Mouse (Mus musculus): ENCODE results near the gene Srrm4.

The Srrm4 gene

DNA sequence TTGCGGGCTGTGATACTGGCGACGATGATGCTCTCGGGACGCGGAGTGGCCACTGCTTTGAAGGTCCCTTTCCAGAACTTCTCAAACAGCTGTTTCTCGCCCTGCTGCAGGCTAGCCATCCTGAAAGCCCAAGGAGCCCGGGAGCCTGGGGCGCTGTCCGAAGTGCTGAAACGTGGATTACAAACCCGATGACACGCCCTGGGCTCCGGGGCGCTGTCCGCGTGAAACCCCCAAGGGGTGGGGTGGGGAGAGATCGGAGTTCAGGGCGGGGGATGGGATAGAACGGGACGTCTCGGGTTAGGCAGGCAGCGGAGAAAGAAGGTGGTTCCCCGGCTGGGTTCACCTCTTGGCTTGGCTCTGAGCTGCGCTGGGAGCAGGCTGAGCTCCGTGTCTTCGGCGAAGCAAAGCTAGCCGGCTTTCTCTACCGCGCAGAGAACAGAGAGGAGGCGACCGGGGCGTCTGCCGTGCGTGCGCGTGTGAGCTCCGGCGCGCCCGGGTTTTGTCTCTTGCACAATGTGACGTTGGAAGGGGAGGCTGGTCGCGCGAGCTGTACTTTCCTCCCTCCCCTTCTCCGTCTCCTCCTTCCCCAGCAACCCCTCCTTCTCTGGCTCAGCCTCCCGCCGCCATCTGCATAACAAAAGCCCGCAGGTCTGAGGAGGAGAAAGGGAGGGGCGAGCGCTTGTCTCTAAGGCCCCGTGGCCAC, at the start of gene Srrm4:
Srrm4 (minus strand) TSS at position 472 of the 703 bp plus-strand sequence.
- DNase-seq, result peak; percentile 4 to 47

DNA sequence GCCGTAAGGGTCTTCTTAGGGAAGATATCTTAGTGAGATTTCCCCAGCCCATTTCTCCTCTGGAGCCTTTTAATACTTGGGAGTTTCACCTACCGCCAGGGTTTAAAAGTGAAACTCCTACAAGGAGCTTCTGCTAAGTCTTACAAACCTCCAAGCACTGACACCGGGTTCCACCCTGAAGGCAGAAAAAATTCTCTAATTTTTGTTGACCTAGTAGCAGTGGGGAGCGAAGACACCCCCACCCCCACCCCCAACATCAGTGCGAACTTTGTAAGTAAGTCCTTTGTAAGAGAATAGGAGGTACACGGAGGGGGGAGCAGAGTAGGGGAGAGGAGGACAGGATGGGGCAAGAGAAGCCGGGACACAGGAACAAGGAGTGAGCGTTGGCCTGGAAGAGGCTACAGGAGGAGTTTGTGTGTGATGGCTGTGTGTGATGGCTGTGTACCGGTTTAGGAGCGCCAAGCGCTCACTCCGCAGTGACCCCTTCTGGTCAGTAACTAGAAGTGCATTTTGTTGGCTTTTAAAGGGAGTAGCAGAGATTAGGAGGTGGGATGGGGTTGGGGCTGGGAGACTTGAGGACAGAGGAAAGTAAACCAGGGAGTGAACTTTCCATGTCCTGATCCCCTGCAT, 1.3 kb upstream of the Srrm4 start:
- DNase-seq, result no peak

DNA sequence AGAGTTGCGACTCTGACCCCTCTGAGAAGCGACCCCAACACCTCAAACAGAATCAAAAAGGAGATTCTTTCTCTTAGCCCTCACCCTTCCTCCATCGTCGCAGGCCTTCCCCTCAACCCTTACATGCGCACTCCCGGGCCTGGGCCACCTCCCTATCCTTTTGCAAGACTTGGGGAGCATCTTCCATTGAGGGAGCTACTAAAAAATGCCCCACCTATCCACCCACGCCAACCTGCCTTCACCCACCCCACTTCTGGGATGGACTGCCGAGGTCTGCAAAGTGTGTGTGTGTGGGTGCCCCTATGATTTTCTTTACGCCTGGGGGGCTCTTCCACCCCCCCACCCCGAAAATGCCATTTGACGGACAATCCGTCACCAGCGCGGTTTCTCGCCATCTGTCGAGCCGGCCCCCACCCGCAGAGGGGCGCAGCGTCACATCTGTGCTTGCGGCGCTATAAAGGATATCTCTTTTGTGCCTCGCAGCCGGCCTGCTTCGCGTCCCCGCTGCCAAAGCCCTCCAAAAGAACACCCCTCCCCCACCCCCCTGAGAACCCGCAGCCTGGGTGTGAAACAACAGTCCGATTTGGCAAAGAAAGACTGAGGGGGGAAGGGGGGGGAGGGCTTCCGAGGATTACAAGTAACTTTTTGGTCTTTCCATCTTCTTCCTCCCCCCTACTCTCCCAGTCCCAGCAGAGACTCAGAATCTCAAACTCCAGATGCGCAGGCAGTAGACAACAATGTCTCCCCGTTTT, 608 bp upstream of the Srrm4 start:
- no peak for DNase-seq

DNA sequence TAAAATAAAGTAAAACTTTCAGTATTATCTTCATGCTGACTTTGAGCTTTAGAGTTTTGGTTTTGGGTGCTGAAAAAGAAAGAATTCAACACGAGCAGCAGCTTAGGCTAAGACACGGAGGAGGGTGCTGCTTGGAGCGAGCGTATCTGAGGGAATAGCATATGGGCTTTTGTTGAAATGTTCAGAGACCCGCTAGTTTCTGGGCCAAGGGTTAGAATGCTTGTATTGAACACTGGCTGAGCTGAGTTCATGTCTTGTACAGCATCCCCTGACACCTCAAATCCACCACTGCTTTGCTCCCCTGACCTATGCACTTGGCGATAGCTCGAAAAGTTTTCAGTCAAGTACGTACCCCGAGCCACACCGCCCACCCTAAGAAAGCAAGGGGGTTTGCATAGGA, 919 bp downstream of the Srrm4 start:
- no peak for DNase-seq

DNA sequence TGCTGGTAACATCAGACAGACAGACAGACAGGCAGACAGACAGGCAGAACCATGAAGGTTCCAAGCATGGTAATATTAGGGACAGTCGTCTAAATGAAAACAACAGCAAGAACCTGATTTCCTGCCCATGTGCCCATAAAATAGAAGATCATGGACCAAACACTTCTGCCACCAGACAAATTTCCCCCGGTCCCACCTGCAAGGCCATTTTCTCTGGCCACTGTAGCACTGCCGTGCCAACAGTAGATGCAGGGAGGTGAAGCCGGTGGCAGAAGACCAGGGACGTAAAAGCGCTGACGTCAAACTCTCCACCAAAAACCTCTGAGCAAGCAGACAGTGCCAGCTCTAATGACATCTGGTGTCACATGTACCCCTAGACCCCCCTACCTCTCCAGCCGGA, 2.0 kb downstream of the Srrm4 start:
- DNase-seq, result no peak

DNA sequence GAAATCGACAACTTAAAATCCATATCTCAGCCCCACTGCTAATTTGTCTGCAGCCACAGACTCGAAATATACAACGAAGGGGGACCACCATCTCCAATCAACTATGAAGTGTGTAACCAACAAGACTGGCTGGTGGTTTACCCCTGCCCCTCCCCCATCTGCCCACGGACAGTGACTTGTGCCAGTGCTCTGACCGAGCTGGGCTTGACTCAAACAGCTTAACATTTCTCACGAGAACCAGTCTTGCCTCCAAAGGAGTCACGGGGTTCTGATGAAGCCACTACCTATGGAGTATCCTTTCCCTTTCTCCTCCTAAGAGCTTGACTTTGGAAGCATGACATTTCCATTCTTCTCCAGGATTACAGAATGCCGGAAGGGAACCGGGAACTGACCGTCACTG, 2.8 kb downstream of the Srrm4 start:
- DNase-seq, result no peak

DNA sequence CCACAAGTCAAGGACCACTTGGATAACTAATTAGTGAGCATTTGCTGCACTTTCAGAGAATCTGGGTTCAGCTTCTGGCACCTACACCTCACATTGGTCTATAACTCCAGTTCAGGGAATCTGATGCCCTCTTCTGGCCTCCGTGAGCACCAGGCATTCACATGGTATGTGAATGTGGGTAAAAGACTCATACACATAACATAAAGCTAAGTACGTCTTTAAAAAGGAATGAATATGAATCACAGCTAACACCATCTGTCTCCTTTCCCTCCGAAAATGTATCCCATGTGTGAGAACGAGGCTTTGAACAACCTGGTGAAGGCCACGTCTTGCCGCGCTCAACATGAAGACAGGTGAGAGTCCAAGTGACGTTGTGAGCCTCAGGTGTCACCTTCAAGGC, 12.1 kb downstream of the Srrm4 start:
- DNase-seq, result no peak

DNA sequence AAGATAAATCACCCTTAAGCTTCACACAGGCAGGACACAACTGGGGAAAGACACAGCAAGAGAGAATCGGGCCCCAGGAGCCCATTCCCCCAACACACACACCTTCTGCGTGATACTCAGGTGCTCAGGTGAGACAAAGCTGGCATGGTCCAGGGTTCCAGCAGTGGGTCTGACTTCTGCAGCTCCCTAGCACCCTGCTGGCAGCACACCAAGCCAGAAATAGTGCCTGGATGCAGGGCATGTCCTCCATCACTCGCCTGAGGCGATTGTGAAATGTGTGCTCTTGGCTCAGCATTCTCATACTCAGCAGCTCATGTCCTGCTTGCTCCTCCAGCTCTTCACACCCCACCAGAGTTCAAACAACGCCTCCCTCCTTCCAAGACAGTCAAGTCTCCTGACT, 14.5 kb downstream of the Srrm4 start:
- DNase-seq, result no peak

DNA sequence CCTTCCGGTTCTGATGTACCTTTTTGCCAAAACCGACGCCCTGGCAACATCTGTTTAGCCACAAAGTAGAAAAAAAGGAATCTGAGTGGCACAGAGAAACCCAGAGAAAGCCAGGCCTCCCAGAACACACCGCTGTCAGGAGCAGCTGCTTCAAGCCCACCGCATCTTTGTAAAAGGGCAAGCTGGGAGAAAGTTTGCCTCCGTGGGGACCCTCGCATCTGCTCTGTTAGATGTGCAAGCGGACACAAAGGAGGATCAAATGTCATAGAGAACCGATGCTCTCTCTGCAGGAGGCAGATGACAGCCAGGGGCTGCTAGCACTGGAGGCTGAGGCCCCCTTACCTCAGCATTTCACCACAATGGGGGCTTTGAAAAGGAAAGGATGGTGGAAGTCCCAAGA, 18.3 kb downstream of the Srrm4 start:
- no peak for DNase-seq

DNA sequence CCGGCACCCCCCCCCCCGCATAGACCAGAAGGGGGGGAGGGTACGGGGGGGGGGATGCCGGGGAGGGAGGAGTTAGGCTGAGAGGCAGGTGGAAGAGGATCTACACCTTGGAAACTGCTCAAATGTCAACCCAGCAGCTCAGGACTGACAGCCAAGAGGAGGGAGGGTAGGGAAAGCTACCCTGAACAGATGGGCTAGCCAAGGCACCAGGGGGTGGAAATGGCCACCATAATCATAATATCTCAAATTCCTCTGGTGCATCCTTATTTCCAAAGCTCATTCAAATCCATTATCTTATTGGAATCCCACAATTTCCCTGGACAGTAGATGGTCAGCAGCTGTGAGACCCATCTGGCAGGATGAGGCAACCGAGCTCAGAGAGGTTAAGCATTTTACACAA, 19.7 kb downstream of the Srrm4 start:
- no peak for DNase-seq

DNA sequence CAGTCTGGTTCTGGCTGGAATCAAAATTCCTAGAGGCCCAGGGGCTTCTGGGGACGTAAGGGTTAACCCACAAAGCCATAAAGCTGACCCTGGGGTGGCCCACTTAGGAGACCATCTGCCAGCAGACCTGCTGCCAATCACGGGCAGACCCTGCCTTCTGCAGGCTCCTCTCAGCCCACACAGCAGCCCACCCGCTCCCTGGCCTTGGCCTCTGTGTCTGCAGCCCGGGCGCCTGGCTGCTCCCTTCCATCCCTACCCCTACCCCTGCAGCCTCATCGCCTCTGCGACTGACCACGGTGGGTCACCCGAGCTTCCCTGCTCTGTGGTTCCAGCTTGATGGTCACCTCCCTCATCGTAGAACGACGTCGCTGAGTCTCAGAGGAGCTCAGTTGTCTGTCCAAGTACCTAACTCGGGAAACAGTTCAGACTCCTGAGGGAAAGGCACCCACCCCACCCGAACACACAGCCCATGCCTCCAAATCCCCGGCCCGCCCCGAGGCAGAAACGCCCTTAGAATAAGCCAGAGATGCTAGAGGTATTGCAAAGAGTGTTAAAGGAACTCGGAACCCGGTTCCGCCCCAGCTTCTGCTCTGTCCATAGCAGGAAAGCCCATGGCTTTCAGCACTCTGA, 20.3 kb downstream of the Srrm4 start:
- no peak for DNase-seq

DNA sequence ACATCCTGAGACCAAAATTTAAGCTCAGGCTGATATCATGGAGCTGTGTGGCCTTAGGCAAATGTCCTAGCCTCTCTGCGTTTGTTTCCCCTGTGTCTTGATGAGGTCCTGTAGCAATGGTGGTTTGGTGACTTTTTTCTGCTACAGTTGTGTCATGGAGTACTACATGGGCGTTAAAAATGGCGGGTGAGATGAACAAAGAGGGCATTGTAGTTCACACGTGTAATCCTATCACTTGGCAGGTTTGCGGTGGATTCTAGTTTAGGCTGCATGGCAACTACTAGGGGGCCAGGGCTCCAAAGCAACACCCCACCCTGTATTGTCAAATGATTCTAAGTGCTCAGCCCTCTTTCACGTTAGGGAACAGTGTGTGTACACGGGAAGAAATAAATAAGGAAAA, 21.1 kb downstream of the Srrm4 start:
- DNase-seq, result no peak

DNA sequence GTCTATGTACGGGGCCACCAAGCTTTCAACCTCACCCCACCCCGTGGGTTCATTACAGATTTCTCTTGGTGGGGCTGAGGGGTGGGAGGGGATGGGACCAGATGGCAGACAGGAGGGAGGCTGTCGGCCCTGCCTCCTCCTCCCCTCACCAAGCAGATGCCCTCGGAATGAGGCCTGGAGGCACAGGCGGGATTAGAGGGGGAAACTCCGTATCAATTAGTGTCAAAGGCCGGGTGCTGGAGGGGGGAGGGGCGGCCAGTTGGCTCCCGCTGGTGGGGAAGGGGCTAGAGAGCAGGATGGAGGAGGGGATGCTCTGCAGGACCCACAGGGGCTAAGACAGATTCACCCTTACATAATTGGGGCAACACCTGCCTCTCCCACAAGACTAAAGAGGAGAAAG, 22.0 kb downstream of the Srrm4 start:
- no peak for DNase-seq

DNA sequence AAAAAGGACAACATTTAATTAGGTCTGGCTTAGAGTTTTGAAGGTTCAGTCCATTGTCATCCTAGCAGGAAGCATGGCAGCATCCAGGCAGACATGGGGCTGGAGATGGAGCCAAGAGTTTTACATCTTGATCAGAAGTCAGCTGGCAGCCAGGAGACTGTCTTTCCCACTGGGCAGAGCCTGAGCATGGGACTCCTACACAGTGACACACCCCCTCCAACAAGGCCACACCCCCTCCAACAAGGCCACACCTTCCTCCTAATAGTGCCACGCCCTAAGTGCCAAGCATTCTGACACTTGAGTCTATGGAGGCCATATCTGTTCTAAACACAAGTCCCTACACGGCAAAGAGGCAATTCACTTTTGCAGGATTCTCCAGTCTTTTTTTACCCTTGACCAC, 23.6 kb downstream of the Srrm4 start:
- no peak for DNase-seq

DNA sequence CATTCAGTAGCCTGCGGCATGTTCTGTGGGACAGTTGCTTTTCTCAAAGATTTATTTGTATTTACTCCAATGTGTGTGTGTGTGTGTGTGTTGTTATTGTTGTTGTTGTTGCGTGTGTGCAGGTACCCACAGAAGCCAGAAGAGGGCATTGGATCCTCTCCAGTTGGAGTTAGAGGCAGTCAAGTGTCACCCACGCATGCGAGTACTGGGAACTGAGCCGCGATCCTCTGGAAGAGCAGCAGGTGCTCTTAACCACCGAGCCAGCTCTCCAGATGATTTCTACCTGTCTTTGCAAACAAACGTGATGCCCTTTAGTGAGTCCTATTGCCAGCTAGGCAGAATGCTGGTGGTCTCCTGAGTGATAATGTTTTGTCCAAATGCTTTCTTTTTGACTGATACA, 24.3 kb downstream of the Srrm4 start:
- DNase-seq, result no peak

DNA sequence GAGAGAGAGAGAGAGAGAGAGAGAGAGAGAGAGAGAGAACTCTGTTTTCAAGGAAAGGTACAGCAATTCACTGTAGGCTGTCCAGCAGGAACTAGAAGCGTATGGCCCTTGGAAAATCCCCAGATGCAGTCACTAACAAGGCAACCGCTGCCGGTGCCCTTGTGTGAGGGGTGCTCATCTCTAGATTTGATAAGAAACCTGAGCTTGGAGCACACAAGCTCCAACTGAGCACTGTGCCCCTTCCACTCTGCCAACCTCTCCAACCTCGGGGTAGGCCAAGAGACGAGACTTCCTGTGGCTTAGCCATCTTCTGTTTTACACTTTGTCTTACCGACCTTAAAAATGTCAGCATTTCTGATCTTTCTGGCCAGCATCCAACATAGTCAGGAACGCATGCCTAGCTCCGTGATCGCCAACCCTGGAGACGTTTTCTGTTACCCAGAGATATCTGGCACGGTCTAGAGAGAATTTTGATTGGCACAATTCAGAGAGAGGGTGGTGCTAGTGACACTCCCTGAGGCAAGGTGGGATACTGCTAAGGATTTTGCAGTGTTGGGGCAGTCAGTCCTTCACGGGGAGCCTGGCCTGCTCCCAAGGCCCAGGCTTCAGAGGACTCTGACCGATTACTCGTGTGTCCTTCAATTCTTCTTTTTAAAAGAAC, 25.1 kb downstream of the Srrm4 start:
- no peak for DNase-seq

DNA sequence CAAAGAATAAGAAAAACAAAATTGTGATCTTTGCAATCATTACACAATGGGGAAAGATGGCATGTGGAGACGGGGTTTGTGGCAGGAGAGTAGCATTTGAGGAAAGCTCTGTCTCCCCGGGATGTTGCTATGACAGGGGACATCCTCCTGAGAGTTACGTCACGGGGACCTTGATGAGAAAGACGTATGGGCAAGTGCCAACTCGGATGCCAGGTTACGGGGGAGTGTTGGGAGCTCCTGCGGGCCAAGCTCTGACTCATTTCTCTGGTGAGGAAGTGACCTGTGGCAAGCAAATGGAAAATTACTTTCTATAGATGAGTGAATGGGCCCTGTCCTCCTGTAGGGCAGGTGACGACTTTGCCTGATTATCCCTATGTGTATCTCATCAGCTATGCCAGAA, 26.0 kb downstream of the Srrm4 start:
- no peak for DNase-seq

DNA sequence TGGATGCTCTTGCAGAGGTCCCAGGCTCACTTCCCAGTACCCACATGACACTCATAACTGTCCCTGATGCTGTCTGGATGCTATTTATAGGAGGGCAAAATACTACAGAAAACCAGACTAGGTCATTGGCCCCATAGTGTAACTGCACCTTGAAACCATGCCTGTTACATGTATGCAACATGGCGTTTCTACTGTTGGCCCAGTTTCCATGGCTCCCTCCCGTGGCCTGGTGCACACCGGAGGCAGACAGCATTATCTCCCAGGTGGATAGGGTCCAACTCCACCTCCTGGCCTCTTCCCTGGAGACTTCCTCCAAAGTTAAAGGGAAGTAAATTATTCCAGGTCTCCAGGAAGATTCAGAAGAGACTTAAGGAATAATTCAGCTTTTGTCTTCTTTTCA, 27.2 kb downstream of the Srrm4 start:
- no peak for DNase-seq

DNA sequence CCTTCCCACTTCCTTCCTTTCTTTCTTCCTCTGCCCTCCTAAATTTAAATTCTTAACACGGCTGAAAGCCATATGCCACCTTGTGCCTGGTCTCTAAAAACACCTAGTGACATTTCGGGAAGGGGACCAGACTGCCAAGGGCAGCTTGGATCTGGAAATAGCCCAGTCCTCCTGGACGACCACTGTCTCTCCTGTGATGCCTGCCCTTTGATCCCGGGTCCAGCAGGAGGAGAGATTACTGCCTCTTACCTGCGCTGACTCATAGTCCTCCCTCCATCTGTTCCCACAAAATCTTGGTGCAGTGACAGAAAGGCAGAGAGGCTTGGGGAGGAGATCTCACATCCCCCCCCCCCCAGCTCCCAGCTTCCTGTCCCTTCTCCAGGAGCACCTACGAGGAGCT, 27.9 kb downstream of the Srrm4 start:
- DNase-seq, result no peak

DNA sequence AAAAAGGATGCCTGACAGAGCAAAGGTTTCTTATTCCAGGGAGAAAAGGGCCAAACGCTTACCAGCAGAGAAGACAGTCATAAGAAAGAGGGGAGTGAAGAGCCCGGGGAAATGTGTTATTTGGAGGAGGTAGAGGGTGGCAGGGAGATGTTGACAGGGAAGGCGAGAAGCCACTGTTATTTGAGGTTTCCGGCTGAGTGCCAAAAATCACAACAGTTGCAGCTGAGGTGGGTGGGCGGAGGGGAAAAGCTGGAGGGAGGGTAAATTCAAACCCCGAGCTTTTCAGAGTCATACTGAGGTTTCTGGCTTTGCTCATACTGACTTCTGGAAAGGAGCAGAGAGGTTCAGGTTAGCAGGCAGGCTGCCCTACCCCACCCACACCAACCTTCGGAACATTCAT, 32.5 kb downstream of the Srrm4 start:
- no peak for DNase-seq

DNA sequence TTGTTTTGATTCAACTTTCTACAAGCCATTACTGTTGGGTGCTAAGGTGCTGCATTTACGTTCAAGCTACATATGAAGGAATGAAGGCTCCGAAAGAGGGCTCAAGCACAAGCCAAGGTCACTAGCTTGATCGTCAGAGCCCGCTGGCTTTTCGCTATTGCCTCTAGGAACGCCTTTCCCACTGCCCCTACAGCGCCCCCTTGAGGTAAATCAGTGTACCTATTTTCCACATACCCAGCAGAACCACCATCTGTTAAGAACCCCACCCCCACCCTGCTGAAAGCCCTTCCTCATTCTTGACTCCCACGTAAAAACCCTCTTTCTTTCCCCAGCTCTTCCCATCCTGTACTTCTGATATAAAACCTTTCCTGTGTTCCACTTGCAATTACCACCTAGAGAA, 35.0 kb downstream of the Srrm4 start:
- no peak for DNase-seq

DNA sequence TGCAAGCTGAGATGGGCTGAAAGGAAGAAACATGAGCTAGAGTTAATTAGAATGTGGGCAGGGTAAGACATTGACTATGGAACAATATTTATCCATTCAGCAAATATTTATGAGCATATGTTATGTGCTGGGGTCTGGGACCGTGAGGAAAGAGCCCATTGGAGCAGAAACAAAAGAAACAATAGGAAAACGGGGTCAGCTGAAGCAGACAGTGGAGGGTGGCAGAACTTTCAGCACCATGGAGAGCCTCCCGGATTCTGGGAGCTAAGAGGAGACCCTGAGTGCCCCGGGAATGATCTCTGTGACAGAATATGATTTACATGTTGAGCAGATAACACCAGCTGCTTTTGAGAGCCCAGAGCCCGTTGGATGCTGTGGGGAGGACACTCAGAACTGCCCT, 37.7 kb downstream of the Srrm4 start:
- no peak for DNase-seq

DNA sequence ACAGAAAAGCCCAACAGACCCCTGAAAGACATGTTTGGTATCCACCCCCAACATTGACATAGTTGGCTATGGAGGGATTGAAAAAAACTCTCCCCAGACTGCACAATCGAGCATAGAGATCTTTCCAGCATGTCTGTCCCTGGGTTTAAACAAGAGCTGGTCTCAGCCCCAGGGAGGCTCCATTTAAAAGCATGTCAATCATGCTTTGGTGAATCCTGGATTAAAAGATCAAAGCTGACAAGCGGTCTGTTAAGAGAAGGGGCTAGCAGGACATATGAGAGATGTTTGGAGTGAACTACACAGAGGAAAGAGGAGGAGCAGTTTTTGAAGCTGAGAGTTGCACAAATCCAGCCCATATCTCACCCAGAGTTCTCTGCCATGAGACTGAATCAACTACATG, 38.5 kb downstream of the Srrm4 start:
- DNase-seq, result no peak

Data from kidney, adult 8-10 months (tissue).